Mouse (Mus musculus): ENCODE measurements at regions not wholly inside any gene's neighbourhood (a gene's known extent, or its start where the extent isn't known, plus 50 kb on each side); places are given as distances from the start of the nearest gene placed in this dataset.

DNA sequence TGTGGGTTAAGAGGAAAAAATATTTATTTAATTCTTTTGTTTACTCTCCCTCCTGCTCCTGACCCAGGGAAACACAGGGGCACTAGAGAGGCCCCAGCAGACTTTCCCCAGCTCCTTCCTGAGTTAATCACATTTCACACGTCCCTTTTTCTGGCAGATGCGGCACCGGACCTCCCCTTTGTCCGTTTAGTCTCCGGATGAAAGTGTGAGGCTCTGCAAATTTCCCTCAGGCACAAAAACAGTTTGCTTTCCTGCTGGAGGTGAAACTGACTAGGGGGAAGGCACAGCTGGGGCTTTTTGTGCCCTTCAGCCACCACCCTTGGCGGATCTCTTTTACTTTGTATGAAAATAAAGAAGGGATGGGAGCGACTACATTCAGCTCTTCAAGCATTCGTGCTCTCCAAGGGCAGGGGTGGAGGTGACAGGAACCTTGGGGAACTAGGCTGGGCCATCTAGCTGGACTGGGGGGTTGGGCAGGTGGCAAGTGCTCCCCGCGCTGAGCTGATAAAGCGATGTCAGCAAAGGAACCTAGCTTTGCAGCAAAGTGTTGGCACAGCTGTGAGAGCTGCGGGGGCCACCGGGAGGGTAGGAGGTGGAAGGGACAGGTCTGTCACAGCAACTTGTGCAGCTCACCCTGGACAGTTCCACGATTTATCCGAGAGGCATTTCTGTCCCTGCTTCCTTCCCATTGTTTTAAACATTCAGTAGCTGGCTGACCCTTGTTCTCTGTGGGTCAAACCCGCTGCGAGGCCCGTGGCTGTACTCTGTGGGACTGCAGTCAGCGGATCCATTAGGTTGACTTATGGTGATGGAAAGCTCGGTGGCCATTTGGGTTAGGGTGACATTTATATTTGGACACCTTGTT lies 329.6 kb downstream of the Ttll7 start:
- no peak for DNase-seq

- DNase-seq = no peak
Observed at GRCm38 (mm10) chr3:147182366-147182875, 330.3 kb downstream of the Ttll7 start.

GRCm38 (mm10) chr3:147183656-147184290 lies 331.6 kb downstream of the Ttll7 start:
- no peak for DNase-seq

DNA sequence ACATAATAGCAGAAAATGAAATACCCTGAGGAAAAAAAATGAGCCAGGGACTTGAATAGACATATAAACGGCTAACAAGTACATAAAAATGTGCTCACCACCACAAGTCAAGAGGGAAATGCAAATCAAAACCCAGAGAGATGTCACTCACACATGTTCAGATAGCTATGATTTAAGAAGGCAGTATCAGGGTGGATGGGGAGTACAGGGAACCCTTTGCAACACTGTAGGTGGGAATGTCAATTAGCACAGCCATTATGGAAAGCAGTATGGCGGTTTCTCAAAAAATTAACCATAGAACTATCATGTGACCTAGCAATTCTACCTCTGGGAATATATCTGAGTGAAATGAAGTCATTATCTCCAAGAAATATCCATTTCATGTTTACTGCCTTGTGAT lies 337.6 kb downstream of the Ttll7 start:
- no peak for DNase-seq

DNA sequence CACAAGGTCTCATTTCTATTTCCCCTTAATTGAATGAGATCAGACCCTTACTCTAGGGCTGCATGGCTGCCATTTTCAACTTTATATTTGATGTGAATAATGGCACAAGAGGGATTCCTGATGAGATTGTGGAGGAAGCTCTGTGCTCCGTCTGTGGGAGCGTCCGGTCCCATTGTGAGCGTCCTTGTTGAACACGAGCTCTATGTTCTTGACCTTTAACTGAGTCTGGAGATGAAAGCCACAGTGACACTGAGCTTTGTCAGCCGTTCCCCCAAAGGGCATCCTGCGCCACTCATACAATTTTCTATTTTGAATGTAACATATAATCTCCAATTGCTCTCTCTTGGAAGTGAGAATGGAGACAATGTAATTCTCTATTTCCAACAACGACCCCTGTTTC lies 344.5 kb downstream of the Ttll7 start:
- DNase-seq = no peak

- no peak for DNase-seq
Observed at GRCm38 (mm10) chr3:147197215-147197614, 345.0 kb downstream of the Ttll7 start.

GRCm38 (mm10) chr3:147211127-147211940 lies 359.2 kb downstream of the Ttll7 start:
- no peak for DNase-seq

GRCm38 (mm10) chr3:147228663-147229062 lies 376.5 kb downstream of the Ttll7 start:
- no peak for DNase-seq

DNA sequence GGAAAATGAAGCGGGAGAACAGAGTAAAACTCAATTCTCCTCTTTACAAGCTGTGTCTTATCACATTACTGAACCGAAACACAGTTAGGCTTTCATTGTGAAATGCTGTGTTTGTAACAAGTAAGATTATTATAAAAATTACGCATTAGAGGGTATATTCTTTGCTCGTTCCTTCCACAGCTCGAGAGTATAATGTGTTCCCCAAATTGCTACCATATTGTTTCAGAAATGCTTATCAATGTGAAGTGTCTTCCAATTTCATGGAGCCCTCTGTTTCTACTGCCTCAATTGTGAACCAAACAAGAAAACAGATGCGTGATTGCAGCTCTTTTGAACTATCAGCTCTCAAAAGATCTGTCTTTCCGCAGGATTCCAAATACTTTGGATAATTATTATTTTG lies 378.4 kb downstream of the Ttll7 start:
- DNase-seq = no peak

- no peak for DNase-seq
Observed at GRCm38 (mm10) chr3:147238398-147238797, 386.2 kb downstream of the Ttll7 start.

DNA sequence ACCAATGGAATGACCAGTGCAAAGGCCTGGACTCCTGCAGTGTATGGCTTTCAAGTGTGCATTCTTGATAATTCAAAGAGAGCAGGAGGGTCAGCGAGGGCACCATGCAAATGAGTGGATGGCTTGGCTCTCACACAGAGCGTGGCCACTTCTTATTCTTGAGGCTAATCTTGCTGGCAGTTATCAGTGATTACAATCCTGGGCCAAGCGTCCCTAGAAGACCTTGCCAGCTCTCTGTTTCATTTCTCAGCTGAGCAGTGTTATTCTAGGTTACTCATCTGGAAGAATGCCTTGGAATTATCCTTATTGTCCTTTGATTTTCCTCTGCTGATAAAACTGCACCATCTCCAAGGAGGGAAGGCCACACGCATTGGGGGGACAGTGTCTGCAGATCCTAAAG lies 388.5 kb downstream of the Ttll7 start:
- no peak for DNase-seq

DNA sequence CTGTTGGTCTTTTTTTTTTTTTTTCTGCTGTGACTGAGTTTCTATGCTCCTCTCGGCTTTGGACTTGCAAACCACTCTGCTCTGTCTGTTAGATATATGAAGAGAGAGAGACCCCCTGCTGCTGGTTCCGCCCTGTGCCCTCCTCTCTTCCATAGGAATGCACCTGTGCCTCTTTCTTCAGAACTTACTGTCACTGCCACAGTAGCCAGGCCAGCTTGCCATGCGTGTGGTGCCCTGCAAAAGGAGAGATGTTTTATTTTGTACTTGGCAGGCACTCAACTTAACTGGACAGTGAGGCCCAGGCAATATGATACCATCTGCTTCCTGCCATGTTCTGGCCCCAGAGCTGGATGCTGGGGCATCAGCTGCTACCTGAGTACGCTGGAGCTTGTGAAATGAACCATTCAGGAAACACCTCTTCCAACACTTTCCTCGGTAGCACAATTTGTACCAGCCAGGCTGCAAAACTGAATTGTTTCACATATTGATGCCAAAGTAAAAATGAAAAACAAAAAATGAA lies 392.8 kb downstream of the Ttll7 start:
- no peak for DNase-seq

- DNase-seq = no peak
Observed at GRCm38 (mm10) chr3:147246141-147246540, 394.0 kb downstream of the Ttll7 start.

DNA sequence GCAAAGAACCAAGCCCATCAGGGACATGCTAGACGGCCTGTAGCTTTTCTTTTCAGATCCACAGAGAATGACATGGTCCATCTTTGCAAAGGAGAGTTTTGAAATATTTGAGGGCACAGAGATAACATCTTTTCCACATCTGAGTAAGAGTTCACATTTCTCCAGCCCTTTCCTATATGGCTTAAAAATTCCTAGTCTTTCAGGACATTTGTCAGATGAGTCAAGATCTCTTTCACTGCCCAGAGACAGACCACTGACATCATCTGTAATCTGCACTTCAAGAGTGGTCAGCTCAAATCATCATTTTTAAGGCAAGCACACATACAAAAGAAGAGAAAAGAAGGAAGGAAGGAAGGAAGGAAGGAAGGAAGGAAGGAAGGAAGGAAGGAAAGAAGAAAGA lies 397.3 kb downstream of the Ttll7 start:
- DNase-seq = no peak

GRCm38 (mm10) chr3:147249906-147250305 lies 397.7 kb downstream of the Ttll7 start:
- DNase-seq = no peak

- DNase-seq = no peak
Observed at GRCm38 (mm10) chr3:147252226-147252788, 400.1 kb downstream of the Ttll7 start.

- DNase-seq = no peak
Observed at GRCm38 (mm10) chr3:147252812-147253211, 400.6 kb downstream of the Ttll7 start.

- DNase-seq = no peak
Observed at GRCm38 (mm10) chr3:147254454-147254853, 402.3 kb downstream of the Ttll7 start.

- no peak for DNase-seq
Observed at GRCm38 (mm10) chr3:147260958-147261595, 408.9 kb downstream of the Ttll7 start.

GRCm38 (mm10) chr3:147266556-147266955 lies 414.4 kb downstream of the Ttll7 start:
- no peak for DNase-seq

DNA sequence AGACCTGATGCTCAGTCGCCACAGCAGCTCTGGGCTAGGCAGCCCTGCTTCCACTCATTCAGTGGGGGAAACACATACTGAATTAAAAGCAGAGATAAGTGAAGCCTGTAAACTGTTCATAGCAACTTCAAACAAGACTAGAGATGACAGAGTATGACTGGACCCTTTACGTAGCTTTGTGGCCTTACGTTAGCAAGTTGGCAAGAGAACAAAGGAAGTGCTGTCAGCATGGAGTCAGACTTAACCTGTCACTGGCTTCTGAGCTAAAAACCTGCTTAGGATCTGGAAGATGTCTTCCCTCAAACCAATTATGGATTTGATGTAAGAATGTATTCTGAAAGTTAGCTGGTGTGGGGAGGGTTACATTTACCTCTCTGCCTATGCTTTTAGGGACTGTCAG lies 421.3 kb downstream of the Ttll7 start:
- no peak for DNase-seq

DNA sequence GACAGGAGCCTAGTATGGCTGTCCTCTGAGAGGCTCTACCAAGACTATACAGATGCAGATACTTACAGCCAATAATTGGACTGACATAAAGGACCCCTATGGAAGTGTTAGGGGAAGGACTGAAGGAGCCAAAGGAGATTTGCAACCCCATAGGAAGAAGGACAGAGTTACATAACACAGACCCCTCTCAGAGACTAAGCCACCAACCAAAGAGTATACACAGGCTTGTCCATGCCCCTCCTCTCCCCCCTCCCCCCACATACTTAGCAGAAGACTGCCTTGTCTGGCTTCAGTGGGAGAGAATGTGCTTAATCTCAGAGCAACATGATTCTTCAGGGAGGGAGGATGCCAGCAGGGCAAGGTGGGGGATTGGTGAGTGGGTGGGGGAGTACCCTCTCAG lies 426.4 kb downstream of the Ttll7 start:
- DNase-seq = no peak

Data from gastrocnemius, postnatal 25 days (tissue).